Mouse (Mus musculus) CD4-positive naive resting alpha-beta T cell, adult 57 days (primary cell): ENCODE data around the gene Npc2. TPM values are rescaled to one million over a fixed set of nuclear protein-coding genes. Genes with fewer than 3 reads are reported as not detected.

ENCODE experiments used
- total RNA-seq: library from RNA; stranded (reverse); gene quantifications from one replicate; pipeline ENCODE4 v1.2.4, GENCODE M21; 2023

The Npc2 gene
- 189 TPM for total RNA-seq

GRCm38 (mm10) chr12:84772726-84773441 lies at the start of gene Npc2, which contains the start of gene Isca2:
Gene Npc2, minus strand, starts transcription at chr12:84773152.
Gene Isca2, plus strand, starts transcription at chr12:84773251.

Other genes with a start within 250 kb of the Npc2 start
- not detected for gene Vsx2, start 203.4 kb downstream of the Npc2 start, total RNA-seq
- gene Abcd4, start 155.7 kb downstream of the Npc2 start, total RNA-seq, result 17.7 TPM
- not detected for gene Vrtn, start 132.1 kb downstream of the Npc2 start, total RNA-seq
- gene Syndig1l, start 74.3 kb downstream of the Npc2 start, total RNA-seq, result not detected
- 47.0 TPM for gene Isca2, start 99 bp upstream of the Npc2 start, total RNA-seq
- 0.35 TPM for gene Ltbp2, start 103.4 kb upstream of the Npc2 start, total RNA-seq
- 78.5 TPM for gene Fcf1, start 197.7 kb upstream of the Npc2 start, total RNA-seq
- gene Arel1, start 197.7 kb upstream of the Npc2 start, total RNA-seq, result 38.0 TPM
- 91.6 TPM for gene Ylpm1, start 223.2 kb upstream of the Npc2 start, total RNA-seq